Mouse (Mus musculus) layer of hippocampus, adult 11-12 months (tissue): Measurements from ENCODE around the gene Bcl3.

Source experiments
- DNase-seq: peaks from one replicate; pipeline ENCODE4 v3.0.0; 2022; ENCODE audit warnings: low spot score

Gene Bcl3

DNA sequence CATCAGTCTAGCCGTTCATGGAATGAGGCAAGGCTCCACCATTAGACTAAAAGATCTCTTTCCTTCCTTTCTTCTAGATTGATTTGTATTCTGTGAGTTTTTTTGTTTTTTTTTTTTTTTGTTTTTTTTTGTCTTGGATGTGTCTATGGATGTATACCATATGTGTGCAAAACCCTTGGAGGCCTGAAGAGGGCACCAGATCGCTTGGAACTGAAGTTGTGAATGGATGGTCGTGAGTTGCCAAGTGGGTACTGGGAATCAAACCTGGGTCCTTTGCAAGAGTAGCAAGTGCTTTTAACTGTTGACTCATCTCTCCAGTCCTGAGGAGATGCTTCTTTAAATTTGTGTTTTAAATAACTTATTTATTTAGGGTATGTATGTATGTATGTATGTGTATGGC, 11.5 kb upstream of the Bcl3 start:
- DNase-seq, result no peak

DNA sequence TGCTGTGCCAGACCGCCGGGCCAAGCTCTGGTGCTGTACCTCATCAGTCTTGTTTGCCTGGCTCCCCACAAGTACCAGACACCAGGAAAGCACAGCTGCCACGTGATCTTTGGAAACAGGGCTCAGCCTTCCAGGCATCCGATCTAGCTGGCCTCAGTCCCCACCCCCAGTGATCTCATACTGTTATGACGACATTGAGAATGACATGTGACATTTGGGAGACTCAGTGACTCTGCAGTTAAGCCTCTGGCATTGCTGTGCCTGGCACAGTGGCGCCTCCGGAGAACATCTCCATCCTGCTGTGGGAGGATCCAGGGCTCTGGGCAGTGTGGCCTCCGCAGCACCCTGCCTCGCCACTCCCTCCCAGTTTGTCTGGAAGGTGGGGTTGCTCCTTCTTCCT, 9.3 kb upstream of the Bcl3 start:
- peak; percentile 41 for DNase-seq

DNA sequence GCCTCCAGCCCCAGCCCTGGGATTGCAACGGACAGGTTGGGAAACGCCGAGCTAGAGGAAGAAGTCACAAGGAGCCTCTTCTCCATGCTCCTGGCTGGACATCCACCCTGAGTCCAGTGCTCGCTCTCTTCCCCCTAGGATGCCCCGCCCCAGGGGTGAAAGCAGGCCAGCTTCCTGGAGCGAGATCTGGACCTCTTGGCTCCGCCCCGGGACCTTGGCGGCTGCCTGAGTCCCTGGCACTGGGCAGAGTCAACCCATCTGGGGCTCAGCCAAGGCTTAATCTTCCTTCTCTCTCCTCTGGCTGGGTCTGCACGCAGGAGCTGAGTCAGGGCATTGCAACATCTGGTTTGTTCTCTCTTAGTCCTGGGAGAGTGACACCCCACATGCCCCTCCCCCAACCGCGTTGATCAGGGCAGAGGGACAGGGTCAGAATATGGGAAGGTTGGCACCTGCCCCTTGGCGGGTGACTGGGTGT, 8.1 kb upstream of the Bcl3 start:
- peak; percentile 63 for DNase-seq

DNA sequence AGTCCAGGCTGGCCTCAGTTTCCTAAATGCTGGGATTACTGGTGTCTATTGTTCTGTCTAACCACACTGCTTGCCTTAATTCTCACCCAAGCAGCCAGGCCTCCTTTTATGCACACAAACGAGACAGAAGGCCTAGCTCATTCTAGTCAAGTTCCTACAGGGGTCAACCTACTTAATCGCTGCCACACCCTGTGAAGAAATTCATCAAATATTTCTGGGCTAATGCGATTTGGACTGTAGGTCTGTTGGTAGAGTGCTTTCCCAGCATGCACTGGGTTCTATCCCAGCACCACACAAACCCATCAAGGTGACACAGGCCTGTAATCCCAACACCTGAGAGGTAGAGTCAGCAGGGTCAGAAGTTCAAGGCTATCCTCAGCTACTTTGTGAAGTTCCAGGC, 7.1 kb upstream of the Bcl3 start:
- DNase-seq, result no peak

DNA sequence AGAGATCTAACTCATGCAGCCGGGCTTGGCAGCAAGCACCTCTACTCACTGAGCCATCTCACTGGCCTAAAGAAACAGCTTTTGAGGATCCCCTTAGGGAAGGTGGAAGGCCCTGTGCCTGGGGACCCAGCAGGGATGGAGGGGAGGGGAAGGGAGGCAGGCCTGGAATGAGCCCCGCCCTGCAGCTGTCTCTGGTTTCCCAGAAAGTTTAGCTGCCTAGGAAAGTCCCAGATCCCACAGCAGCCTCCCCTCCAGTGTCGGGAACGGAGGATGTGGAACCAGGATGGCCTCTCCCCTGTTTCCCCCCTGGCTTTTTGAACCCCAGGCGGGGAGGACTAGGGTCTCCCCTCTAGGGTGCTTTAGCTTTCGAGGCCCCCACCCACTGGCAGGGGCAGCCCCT, 4.2 kb upstream of the Bcl3 start:
- no peak for DNase-seq

DNA sequence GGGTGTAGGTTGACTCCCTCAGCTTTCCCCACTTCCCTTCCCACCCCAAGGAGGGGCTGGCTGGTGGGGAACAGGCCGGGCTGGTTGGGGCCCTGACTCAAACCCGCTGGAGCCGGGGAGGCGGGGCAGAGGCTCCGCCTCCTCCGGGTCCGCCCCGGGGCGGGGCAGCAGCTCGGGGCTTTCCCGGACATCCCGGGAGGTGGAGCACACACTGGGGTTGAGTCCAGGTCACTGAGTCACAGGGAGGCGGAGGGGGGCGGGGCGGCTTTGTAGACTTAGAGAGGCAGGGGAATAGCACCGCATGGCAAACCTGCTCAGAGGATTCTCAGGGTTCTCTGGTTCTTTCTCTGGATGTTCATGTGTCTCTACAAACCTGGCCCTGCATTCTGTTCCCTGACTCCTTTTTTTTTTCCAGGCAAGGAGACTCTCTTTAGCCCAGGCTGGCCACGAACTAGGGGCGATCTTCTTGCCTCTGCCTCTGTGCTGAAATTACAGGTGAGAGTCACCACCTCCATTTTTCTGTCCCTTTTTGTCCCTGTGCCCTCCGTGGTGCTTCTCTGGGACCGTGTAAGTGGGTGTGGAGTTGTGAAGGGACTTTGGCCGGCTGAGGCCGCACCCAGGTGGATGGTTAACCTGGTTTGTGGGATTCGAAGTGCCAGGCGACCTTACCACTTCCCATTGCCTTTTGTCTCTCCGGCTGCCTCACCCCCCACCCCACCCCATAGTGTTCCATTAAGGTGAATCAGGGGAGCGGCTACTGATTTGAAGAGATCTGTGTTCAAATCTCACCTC, 1.8 kb upstream of the Bcl3 start:
- peak; percentile 75 for DNase-seq

DNA sequence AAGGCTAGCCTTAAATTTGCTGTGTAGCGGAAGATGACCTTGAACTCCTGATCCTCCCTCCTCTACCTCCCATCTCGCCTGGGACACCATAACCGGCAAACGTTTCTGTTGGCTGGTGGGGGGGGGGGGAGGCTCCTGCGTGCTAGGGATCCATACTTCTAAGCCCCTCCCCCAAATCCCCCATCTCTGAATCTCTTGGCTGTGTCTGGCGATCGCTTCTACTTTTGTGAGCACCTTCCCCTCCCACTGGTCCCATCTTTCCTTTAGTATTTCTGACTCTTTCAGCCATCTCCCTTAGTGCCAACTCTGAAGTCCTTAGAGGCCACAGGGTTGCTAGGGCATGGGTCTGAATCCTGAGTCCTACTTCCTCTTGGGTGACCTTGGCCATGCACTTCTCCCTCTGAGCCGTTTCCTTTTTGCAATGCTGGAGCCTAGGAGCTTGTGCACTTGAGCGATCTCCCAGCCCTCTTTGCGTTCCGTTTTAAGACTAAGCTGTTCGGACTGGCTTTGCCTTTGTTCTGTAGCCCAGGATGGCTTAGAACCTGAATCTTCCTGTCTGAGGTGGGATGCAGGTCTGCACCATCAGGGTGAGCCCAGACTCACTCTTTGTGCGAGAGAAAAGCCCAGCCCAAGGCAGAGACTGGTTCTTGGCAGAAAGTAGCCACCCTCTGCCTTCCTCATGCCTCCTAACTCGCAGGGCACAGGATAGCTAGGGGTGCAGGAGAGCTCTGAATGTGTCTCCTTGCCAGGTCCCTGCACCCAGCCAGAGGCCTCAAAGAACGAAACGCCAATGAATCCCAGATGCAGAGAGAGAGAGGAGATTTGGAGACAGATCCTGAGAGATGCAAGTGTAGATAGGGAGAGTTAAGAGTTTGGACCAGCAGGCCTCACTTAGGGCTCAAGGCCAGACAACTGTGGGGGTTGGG, 949 bp upstream of the Bcl3 start:
- DNase-seq, result no peak

DNA sequence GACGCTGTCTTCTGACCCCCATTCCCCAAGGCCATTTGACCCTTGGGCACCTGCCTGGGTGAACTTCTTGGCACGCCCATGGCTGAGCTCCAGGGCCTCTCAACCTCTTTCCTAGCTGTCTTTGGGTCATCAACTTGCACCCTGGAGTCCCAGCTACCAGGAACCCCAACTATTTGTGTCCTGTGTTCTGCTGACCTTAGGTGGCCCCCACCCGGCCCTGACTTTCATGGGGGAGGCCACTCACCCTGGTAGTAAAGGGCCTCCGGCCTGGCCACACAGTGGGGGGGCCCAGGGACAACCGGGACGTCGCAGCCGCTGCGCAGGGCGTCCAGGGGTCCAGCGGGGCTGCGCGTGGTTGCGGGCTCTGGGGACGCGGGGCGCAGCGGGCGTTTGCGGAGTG, 377 bp downstream of the Bcl3 start:
- DNase-seq, result no peak

DNA sequence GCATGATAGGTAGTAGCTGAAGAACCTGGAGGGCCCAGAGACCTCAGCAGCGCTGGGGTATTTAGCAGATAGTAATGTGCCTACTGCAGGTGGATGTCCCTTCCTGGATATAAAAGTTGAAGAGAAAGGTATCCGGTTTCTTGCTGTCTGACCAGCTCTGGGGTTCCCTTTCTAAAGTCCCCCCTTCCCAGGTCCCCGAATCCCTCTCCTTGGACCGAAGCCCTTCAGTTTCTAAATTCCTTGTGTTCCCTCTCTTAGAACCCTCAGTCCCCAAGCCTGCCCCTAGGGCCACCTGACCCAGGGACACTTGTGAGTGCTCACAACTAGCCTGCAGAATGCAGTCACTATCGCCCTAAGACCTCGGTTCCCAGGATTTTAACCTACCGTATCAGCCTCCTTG, 937 bp downstream of the Bcl3 start:
- no peak for DNase-seq

DNA sequence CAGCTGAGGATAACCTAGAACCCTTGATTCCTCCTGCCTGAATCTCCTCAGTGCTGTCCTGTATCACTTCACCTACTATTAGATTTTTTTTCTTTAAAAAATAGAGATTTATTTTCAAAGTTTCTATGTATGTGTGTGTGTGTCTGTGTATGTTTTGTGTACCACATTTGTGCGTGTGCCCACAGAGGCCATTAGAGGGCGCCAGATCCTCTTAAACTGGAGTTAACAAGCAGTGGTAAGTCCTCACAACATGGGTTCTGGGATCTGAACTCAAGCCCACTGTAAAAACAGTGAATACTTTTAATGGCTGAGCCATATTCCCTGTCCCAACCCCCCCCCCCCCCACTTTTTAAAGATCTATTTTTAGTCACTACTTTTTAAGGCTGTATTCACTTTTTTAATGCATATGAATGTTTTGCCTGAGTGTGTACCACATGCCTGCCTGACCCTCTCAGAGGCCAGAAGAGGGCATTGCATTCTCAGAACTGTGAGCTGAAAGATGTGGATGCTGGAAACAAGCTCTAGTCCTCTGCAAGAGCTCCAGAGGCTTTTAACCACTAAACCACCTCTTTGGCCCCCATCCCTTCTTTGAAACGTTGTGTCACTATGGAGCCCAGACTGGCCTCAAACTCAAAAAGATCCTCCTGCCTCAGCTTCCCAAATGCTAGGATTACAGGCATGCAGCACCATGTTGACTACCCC, 2.1 kb downstream of the Bcl3 start:
- no peak for DNase-seq

DNA sequence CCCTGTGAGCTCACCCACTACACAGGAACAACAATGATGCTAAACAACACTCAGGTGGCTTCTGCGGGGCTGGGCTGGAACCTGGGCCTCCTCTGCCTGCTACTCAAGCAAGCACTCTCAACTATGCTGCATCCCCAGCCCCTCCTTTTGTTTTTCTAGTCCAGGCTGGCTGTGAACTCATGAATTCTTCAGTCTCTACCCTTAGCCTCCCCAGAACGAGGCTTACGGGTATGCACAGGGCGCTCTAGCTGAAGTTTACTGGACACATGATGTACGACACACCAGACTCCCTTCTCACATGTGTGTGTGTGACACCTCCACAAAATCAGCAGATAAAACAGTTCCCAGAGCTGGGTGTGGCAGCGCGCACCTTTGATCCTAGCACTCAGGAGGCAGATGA, 3.7 kb downstream of the Bcl3 start:
- DNase-seq, result no peak

DNA sequence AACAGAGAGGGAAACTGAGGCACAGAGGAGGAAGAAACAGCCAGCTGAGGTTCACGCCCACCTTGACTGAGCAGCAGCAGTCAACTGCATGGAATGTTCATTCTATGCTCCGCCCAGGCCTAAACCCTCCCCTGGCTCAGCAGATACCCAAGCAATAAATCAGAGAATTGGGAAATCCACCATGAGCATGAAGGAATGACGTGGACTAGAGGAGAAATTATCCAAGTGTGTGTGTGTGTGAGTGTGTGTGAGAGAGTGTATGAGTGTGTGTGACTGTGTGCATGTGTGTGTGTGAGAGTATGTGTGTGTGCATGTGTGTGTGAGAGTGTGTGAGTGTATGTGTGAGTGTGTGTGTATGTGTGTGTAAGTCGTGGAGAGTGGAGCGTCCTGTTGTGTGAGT, 4.1 kb downstream of the Bcl3 start:
- no peak for DNase-seq

DNA sequence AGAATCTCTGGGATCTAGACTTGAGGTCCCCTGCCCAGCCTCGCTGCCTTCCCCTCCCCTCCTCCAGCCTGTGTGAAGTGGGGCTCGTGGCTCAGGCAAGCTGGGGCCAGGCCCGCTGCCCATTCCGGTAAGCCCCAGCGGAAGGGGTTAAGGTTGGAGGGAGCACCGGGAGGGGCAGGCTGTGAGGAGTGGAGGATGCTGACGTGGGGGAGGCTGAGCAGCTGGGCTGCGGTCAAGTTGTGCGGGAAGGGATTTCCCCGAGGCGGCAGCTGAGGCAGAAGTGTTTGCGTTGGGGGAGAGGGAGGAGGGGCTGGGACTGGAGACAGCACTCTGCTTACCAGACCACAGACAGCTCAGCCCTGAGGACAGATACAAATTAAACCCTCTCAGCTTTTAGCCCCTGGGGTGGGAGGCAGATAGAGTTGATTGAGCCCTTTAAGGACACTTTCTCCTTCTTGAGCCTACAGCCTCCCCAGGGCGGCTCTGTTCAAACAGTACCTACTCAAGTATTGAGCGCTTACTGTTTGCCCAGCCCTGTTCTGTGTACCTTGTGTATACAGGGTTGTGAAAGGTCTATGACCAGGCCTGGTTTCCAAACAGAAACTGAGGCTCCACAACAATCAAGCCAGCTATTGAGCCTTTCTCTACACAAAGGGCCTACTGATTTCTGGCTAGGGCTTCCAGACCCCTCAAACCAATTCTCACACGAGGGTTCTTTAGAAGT, 5.0 kb downstream of the Bcl3 start:
- no peak for DNase-seq

DNA sequence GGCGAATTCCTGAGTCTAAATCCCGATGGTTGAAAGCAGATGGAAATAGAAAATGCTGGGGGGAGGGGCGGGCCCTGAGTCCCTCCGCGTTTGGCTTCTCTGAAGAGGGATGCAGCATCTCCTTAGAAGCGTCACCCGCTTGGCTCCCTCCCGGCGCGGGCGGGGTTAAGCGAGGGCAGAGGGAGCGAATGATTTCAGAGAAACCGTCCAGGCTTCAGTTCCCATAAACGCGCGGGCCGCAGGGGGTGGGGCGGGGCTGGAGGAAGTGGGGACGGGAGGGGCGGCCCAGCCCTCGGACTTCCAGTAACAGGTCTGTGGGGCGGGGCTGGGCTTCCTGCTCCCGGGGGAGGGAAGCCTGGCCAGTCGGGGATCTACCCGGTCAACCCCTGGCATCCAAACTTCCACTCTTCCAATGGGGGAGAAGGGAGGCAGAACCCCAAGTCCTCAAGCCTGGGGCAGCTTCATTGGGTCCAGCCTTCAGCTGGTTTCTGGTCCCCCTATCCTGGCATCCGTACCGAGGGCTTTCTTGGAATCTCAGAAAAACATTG, 6.3 kb downstream of the Bcl3 start:
- DNase-seq, result peak; percentile 77

DNA sequence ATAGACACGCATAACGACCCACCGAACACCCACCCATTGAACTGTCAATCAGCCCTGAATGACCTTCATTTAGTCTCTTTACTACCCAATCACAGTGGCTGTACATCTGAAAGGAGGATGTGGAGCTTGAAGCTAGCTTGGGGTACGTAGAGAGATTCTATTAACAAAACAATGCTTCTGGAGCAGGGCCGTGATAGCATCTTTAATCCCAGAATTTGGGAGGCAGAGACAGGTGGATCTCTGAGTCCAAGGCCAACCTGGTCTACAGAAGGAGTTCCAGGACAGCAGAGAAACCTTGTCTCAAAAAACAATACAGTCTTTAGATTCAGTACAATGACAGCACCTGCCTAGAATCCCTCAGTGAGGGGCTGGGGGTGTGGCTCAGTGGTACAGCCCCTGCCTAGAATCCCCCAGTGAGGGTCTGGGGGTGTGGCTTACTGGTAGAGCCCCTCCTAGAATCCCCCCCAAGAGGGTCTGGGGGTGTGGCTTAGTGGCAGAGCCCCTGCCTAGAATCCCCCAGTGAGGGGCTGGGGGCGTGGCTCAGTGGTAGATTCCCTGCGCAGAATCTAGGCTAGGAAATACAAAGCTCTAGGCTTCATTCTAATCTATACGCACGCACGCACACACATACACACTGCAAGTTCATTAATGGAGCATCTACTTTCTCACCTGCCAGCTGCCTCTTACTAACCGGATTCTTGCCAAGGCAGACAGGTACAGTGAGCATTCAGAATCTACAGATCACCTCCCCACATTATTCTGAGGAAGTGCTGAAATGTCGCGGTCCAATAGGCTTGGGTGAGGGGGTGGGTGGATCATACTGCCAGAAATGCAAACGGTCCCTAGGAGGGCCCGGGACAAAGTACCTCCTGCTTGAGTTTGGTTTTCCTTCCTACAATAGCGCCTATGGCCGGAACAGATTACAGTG, 7.0 kb downstream of the Bcl3 start:
- no peak for DNase-seq

DNA sequence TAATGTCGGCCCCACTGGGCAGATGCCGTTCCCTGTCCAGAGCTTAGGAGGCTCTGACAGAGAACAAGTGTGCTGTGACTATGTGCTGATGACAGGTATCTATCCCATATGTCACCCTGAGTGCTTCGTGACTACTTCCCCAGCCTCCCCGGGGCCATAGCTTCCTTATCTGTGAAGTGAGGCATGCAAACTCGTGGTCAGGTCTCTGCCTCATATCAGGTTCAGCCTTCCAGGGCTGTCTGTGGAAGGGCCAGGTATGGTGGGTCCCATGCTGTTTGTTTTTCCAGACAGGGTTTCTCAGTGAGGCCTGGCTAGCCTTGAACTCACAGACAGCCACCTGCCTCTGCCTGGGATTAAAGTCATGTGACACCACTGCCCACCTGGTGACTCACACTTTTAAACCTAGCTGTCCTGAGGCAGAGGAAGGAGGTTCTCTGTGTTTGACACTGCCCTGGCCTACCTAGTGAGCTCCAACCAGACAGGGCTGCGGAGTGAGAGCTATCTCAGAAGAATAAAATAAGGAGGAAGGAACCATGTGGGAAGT, 8.9 kb downstream of the Bcl3 start:
- DNase-seq, result no peak

DNA sequence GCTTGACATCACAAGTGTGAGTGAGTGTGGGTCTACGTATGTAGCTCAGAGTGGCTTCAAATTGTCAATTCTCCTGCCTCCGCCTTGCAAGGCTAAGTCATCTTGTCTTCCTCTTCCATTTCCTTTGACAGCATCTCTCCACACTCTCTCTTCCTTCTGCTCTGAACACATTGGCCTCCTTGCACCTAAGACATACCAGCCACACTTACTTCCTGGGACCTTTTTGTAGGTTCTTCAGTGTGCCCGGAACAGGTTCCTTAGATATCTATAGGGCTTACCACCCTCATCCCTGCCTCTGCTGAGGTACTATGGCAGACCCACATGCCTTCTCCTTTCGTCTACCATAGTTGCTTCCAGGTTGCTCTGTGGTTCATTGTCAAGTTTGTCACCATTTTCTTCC, 9.4 kb downstream of the Bcl3 start:
- no peak for DNase-seq

DNA sequence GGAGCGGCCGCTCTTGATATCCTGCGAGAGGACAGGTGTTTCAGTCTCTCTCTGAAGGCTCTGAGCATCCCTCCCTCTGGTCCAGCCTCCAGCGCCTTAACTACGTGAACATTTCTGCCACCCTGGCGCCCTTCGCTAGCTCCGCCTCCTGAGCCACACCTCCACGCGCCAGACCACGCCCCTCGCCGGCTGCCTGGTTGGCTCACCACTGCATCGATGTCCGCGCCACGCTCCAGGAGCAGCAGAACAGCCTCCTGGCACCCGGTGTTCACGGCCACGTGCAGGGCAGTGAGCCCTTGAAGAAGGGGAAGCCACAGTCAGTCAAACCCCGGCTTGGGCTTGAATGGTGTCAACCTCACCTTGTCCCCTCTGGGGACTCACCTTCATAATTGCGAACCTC, 11.5 kb downstream of the Bcl3 start:
- peak; percentile 32 for DNase-seq

DNA sequence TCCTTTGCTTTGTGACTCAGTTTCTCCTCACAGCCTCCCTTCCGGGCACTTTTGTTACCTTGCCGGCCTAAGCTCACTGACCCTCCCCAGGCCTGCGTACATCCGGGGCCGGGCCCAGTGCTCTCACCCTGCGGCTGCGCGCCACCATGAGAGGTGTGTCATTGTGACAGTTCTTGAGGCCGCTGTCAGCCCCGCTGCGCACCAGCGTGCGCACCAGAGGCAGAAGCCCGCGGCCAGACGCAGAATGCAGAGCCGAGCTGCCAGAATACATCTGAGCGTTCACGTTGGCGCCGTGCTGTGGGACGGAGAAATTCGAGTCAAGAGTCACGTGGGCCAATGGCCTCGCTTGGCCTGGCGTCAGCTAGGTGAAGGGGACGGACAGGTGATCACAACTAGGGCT, 13.2 kb downstream of the Bcl3 start:
- DNase-seq, result no peak

DNA sequence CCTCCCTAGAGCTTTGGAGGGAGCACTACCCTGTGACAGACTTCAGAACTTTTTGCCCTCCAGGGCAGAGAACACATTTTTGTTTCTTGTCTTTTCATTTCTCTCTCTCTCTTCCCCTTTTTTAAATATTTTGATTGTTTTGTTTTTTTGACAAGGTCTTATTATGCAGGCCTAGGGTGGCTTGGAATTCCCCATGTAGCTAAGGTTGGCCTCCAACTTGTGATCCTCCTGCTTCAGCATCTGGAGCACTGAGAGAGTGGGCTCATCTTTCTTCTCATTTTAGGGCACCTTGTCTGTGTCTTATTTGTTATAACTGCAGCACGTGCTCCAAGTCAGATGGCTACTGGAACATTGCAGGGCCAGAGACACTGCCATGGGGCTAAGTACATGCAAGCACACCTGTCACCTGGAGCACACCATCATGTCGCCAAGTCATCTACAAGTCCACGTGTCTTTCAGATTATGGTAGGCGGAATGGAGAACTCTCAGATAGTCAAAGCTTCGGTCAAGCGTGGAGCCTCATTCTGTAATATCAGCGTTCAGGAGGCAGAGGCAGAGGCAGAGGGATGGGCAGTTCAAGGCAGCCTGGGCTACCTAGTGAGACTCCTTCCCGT, 16.1 kb downstream of the Bcl3 start:
- no peak for DNase-seq
